Mouse (Mus musculus): ENCODE data around the gene Rcsd1.

The Rcsd1 gene

GRCm38 (mm10) chr1:165709629-165710256, at the start of gene Rcsd1:
Gene Rcsd1 (minus strand): TSS chr1:165709757.
- no peak for DNase-seq (ENCODE audit: low read depth, low spot score)

- DNase-seq (ENCODE audit: low read depth, low spot score): no peak
These were observed 45.6 kb upstream of the Rcsd1 start for GRCm38 (mm10) chr1:165755194-165755593.

GRCm38 (mm10) chr1:165754205-165754604, 44.6 kb upstream of the Rcsd1 start:
- no peak for DNase-seq (ENCODE audit: low read depth, low spot score)

GRCm38 (mm10) chr1:165751838-165752237, 42.3 kb upstream of the Rcsd1 start:
- no peak for DNase-seq (ENCODE audit: low read depth, low spot score)

- no peak for DNase-seq (ENCODE audit: low read depth, low spot score)
These were observed 41.6 kb upstream of the Rcsd1 start for GRCm38 (mm10) chr1:165751142-165751541.

- DNase-seq (ENCODE audit: low read depth, low spot score): no peak
These were observed 38.5 kb upstream of the Rcsd1 start for GRCm38 (mm10) chr1:165748053-165748452.

- no peak for DNase-seq (ENCODE audit: low read depth, low spot score)
These were observed 32.4 kb upstream of the Rcsd1 start for GRCm38 (mm10) chr1:165741989-165742388.

GRCm38 (mm10) chr1:165738985-165739384, 29.4 kb upstream of the Rcsd1 start:
- DNase-seq (ENCODE audit: low read depth, low spot score): no peak

GRCm38 (mm10) chr1:165737867-165738266, 28.3 kb upstream of the Rcsd1 start:
- no peak for DNase-seq (ENCODE audit: low read depth, low spot score)

- no peak for DNase-seq (ENCODE audit: low read depth, low spot score)
These were observed 27.9 kb upstream of the Rcsd1 start for GRCm38 (mm10) chr1:165737451-165737850.

GRCm38 (mm10) chr1:165735826-165736818, 26.6 kb upstream of the Rcsd1 start:
- peak; percentile 91 for DNase-seq (ENCODE audit: low read depth, low spot score)

- DNase-seq (ENCODE audit: low read depth, low spot score): no peak
These were observed 25.3 kb upstream of the Rcsd1 start for GRCm38 (mm10) chr1:165734840-165735239.

- no peak for DNase-seq (ENCODE audit: low read depth, low spot score)
These were observed 22.0 kb upstream of the Rcsd1 start for GRCm38 (mm10) chr1:165731553-165731952.

GRCm38 (mm10) chr1:165730129-165730528, 20.6 kb upstream of the Rcsd1 start:
- no peak for DNase-seq (ENCODE audit: low read depth, low spot score)

- no peak for DNase-seq (ENCODE audit: low read depth, low spot score)
These were observed 18.6 kb upstream of the Rcsd1 start for GRCm38 (mm10) chr1:165728057-165728639.

- DNase-seq (ENCODE audit: low read depth, low spot score): no peak
These were observed 17.4 kb upstream of the Rcsd1 start for GRCm38 (mm10) chr1:165726986-165727385.

GRCm38 (mm10) chr1:165725039-165725644, 15.6 kb upstream of the Rcsd1 start:
- DNase-seq (ENCODE audit: low read depth, low spot score): no peak

GRCm38 (mm10) chr1:165724219-165725033, 14.9 kb upstream of the Rcsd1 start:
- no peak for DNase-seq (ENCODE audit: low read depth, low spot score)

GRCm38 (mm10) chr1:165722531-165723123, 13.1 kb upstream of the Rcsd1 start:
- no peak for DNase-seq (ENCODE audit: low read depth, low spot score)

- DNase-seq (ENCODE audit: low read depth, low spot score): peak; percentile 14
These were observed 9.1 kb upstream of the Rcsd1 start for GRCm38 (mm10) chr1:165718543-165719105.

All from ES-CJ7 (cell line).